Mouse (Mus musculus) kidney, adult 18-20 months (tissue): ENCODE data around the gene Zdhhc21.
A peak's percentile ranks its signal among the peaks of the same experiment; 100 is the strongest.

Source experiments
- DNase-seq: peaks from one replicate; pipeline ENCODE4 v3.0.0; 2021

Gene Zdhhc21

GRCm38 (mm10) chr4:82762430-82763119 is 97.2 kb downstream of the Zdhhc21 start:
- no peak for DNase-seq

GRCm38 (mm10) chr4:82756295-82756626 is 103.5 kb downstream of the Zdhhc21 start:
- DNase-seq: no peak

GRCm38 (mm10) chr4:82755616-82756294 is 104.0 kb downstream of the Zdhhc21 start:
- DNase-seq: peak; percentile 30
